Mouse (Mus musculus) midbrain, embryonic 10.5 days (tissue): Measurements from ENCODE around the gene Tsen54. TPM values are rescaled to one million over a fixed set of nuclear protein-coding genes. Genes with fewer than 3 reads are reported as not detected.

ENCODE experiments used
- DNase-seq: peaks from one replicate; pipeline ENCODE4 v3.0.0-alpha.2; 2017; ENCODE audit warnings: low spot score
- H3K27ac ChIP-seq: fragments of 300-500 bp; sonication (generic); replicated peaks from 2 replicates; pipeline ENCODE4 v1.5.1; 2016; ENCODE audit warnings: mild to moderate bottlenecking
- H3K27me3 ChIP-seq: fragments of 300-500 bp; sonication (generic); 2 replicates; pipeline ENCODE4 v1.6.1; 2016; ENCODE audit warnings: low read depth, mild to moderate bottlenecking; ENCODE audit not compliant: poor library complexity, severe bottlenecking
- H3K36me3 ChIP-seq: fragments of 300-500 bp; sonication (generic); 2 replicates; pipeline ENCODE4 v1.6.1; 2016; ENCODE audit warnings: mild to moderate bottlenecking, moderate library complexity
- H3K4me1 ChIP-seq: fragments of 300-500 bp; sonication (generic); 2 replicates; pipeline ENCODE4 v1.6.1; 2016
- H3K4me3 ChIP-seq: fragments of 300-500 bp; sonication (generic); 2 replicates; pipeline ENCODE4 v1.5.1; 2016; ENCODE audit warnings: mild to moderate bottlenecking, moderate library complexity
- H3K9me3 ChIP-seq: fragments of 300-500 bp; sonication (generic); replicated peaks from 2 replicates; pipeline ENCODE4 v1.6.1; 2016; ENCODE audit warnings: mild to moderate bottlenecking
- WGBS: fragments of 180-500 bp; shearing (Covaris S2); methylation state at CpG from one replicate; pipeline ENCODE4 v1.1.7; 2016; 5-methylcytosine and 5-hydroxymethylcytosine counted together
- polyA plus RNA-seq: library from polyadenylated mRNA; unstranded; fragments of >200 nt; fragmentation: Nextera tagmentation; extraction: Ambion mirVana; gene quantifications from 2 replicates; pipeline ENCODE4 v1.2.1, GENCODE M21; 2016

Tsen54 gene
- polyA plus RNA-seq = 35.3 and 39.7 TPM in 2 replicates

DNA sequence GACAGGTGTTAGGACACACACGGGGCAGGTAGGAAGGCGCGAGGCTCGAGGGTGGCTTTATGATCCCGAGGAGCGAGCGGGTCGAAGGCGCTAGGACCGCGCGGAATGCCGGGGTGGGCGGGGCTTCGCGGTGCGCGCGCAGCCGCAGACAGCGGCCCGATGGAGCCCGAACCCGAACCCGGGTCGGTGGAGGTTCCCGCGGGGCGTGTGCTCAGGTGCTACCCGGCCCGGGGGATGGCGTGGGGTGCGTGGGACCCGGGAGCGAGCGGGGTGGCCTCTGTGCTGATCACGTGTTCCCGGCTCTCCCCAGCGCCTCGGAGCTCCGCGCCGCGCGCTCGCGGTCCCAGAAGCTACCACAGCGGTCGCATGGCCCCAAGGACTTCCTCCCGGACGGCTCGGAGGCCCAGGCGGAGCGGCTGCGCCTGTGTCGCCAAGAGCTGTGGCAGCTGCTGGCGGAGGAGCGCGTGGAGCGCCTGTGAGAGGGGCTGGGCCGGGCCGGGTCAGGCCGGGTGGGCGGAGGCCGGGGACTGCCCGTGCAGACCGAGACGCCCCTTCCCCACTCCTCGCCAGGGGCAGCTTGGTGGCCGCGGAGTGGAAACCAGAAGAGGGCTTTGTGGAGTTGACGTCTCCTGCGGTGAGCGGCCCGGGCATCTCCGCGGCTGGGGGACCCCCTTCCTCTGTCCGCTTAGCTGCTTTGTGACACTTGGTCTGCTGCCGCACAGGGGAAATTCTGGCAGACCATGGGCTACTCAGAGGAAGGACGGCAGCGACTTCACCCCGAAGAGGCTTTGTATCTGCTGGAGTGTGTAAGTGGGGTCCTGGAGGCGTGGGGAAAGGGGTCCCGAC, at the start of gene Tsen54:
Tsen54 (plus strand) TSS at position 120 of the 846 bp plus-strand sequence.
- Histone ChIP-seq H3K4me3 (peak within 1 kb of the TSS; percentile 90), H3K4me1 (peaks cover 53% of the 10 kb centered on the region), H3K27me3 (no peaks in the 10 kb centered on the region), H3K27ac (peak within 1 kb of the TSS; percentile 90), H3K9me3 (no peaks in the 10 kb centered on the region), H3K36me3 (peaks cover 56% of the 10 kb centered on the region)
- under 1% methylated on average over 84 of the region's 84 CpGs for WGBS
- peak; percentile 88 for DNase-seq

DNA sequence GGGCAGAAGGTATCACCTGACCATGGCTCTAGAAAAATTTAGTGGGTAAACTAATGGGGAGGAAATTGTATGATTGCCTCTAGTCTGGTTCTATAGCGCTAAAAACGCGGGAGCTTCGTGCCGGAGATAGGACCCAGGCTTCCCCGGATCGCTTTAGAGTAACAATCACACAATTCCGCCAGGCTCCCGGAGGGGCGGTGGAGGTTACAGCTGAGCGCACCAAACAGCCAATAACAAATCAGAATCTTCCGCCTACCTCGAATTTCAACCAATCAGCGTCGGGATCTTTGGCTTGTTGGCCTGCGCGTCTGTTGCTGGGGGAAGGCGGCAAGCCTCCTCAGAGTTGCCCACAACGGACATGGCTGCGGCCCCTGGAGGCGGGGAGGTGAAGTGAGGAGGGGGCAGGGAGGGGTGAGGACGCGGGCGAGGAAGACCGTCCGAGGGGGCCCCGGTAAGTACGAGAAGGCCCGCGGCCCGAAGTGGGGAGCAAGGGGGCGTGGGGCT, 49.4 kb upstream of the Tsen54 start, which contains the start of gene Tmem94:
Tmem94 (plus strand) TSS at position 331 of the 504 bp plus-strand sequence.
- Histone ChIP-seq H3K4me3 (peak within 1 kb of the TSS; percentile 77), H3K9me3 (0 out of 2 replicates have a peak, but pooled peaks cover 7% of the 10 kb centered on the region), H3K36me3 (peaks cover 18% of the 10 kb centered on the region), H3K27me3 (no peaks in the 10 kb centered on the region), H3K4me1 (peaks cover 38% of the 10 kb centered on the region), H3K27ac (peak within 1 kb of the TSS; percentile 99)
- under 1% methylated on average over 32 of the region's 32 CpGs for WGBS
- peak; percentile 98 for DNase-seq

DNA sequence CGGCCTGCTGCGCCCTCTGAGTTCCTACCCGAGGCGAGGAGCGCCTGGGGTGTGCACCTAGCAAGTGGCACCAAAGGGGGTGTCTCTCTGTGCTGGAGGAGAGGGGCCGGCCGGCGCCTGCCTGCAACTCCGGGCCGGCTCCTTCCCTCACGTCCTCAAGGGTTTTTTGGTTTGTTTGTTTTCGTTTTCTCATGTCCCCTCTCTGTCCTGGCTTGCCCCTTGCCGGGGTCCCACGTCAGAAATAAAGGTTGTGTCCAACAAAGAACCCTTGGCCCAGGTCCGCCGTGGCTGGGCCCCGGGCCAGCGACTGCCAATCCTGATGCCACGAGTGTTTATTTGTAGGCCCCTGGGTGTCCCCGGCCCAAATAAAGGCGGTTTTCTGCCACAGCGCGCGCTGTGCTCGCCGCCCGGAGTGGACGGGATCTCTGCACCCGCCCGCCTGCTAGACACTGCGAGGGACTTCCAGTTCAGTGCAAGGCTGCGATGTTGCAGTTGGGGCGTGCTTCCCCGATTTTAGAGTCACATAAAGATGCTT, 48.9 kb upstream of the Tsen54 start:
- Histone ChIP-seq H3K27me3 (no peaks in the 10 kb centered on the region), H3K9me3 (0 out of 2 replicates have a peak, but pooled peaks cover 7% of the 10 kb centered on the region), H3K4me1 (peaks cover 41% of the 10 kb centered on the region), H3K36me3 (peaks cover 23% of the 10 kb centered on the region), H3K27ac (peak overlapping the region; percentile 99), H3K4me3 (peak overlapping the region; percentile 77)
- under 1% methylated on average over 34 of the region's 34 CpGs for WGBS
- peak; percentile 63 for DNase-seq

DNA sequence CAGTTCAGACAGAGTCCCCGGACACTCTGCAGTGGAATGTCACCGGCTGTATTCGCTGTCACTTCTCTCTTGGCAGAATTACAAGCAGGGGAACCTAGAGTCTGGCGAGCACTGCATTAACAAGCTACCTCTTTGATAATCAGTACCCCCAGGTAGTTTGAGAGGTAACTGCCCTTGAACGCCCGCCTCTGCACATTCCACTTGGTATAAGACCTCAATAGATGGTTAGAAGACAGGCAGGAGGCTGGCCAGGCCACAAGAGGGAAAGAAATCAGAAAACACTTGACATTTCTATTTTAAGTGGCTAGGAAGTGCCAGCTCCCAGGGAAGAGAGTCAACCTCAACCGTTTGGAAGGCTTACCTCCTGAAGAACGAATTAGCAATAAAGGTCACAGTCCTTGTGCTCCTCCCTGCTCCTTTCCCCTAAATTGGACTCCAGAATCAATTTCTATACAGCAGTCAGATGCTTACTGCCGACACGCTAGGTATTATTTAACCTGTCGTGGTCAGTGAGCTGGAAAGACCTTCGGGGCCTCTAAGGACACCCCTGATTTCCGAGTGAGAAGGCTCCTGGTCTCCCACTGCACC, 48.1 kb upstream of the Tsen54 start:
- peak overlapping the region; percentile 77 for H3K4me3 ChIP-seq
- no peak for DNase-seq
- H3K4me1 ChIP-seq = peaks cover 41% of the 10 kb centered on the region
- H3K36me3 ChIP-seq = peaks cover 23% of the 10 kb centered on the region
- H3K27ac ChIP-seq = peak overlapping the region; percentile 99
- no peaks in the 10 kb centered on the region for H3K27me3 ChIP-seq
- 56% methylated on average over 13 of the region's 13 CpGs for WGBS
- H3K9me3 ChIP-seq = 0 out of 2 replicates have a peak, but pooled peaks cover 7% of the 10 kb centered on the region

DNA sequence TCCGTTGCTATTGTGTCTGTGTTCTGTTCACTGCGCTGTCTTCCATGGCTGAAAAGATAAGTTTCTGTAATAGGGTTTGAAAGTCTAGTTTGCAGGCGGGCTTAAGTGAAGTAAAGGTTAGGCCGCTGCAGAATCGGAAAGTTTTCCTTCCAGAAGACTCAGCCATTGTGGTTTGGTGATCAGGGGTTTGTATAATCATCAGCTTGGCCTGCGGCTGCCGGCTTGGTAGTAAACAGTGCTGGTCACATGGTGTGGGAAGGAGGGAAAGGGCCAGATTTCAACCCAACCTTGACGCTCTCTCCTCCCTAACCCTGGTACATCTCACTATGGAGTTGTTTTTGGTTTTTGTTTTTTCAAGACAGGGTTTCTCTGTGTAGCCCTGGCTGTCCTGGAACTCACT, 47.5 kb upstream of the Tsen54 start:
- no peak for DNase-seq
- Histone ChIP-seq H3K9me3 (0 out of 2 replicates have a peak, but pooled peaks cover 6% of the 10 kb centered on the region), H3K27ac (peak overlapping the region; percentile 99), H3K4me1 (peaks cover 41% of the 10 kb centered on the region), H3K4me3 (peak overlapping the region; percentile 77), H3K36me3 (peaks cover 26% of the 10 kb centered on the region), H3K27me3 (no peaks in the 10 kb centered on the region)
- 92% methylated on average over 8 of the region's 8 CpGs for WGBS

DNA sequence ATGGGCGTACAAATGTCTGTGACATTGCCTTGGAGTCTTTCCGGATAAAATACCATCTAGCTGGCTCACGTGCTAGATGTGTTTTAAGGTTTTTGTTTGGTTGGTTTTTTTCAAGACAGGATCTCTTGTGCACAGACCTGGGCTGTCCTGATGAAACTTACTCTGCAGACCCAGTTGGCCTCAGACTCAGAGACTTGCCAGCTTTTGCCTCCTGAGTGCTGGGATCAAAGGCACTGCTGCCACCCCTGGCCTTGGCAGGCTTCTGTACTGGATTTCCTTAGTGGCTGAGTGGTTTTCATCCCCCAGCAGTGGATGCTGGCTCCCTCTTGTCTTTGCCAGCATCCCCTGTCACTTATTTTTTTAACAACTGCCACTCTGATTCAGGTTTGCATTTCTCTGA, 45.6 kb upstream of the Tsen54 start:
- peaks cover 44% of the 10 kb centered on the region for H3K4me1 ChIP-seq
- 94% methylated on average over 3 of the region's 3 CpGs for WGBS
- no peak overlapping the region for H3K4me3 ChIP-seq
- peaks cover 37% of the 10 kb centered on the region for H3K36me3 ChIP-seq
- H3K27me3 ChIP-seq = no peaks in the 10 kb centered on the region
- H3K9me3 ChIP-seq = peaks cover 4% of the 10 kb centered on the region; the same call in 1 of the 2 replicates
- no peak for DNase-seq
- peak overlapping the region; percentile 64; the same call in 1 of the 2 replicates for H3K27ac ChIP-seq

DNA sequence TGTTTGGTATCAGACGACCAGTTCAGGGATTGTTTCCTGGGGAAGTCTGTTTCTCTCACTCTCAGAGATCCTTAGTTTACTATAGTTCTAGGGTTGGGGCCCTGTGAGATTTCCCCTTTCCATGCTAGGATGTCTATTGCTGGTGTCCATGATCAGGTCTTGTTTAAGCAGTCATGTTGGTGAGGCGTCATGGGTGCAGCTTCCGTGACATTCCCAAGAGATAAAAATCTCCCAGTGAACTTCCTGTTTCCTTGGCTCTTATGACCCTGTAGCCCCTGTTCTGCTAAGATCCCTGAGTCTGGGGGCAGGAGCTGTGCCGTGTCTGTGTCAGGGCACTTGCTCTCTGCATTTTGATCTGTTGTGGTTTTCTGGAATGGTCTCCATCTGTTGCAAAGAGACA, 39.9 kb upstream of the Tsen54 start:
- H3K4me3 ChIP-seq = no peak overlapping the region
- WGBS = 72% methylated on average over 4 of the region's 4 CpGs
- peaks cover 29% of the 10 kb centered on the region for H3K36me3 ChIP-seq
- no peak overlapping the region for H3K27ac ChIP-seq
- H3K4me1 ChIP-seq = peaks cover 64% of the 10 kb centered on the region
- DNase-seq = no peak
- 0 out of 2 replicates have a peak, but pooled peaks cover 12% of the 10 kb centered on the region for H3K27me3 ChIP-seq
- no peaks in the 10 kb centered on the region; the same call in 1 of the 2 replicates for H3K9me3 ChIP-seq

DNA sequence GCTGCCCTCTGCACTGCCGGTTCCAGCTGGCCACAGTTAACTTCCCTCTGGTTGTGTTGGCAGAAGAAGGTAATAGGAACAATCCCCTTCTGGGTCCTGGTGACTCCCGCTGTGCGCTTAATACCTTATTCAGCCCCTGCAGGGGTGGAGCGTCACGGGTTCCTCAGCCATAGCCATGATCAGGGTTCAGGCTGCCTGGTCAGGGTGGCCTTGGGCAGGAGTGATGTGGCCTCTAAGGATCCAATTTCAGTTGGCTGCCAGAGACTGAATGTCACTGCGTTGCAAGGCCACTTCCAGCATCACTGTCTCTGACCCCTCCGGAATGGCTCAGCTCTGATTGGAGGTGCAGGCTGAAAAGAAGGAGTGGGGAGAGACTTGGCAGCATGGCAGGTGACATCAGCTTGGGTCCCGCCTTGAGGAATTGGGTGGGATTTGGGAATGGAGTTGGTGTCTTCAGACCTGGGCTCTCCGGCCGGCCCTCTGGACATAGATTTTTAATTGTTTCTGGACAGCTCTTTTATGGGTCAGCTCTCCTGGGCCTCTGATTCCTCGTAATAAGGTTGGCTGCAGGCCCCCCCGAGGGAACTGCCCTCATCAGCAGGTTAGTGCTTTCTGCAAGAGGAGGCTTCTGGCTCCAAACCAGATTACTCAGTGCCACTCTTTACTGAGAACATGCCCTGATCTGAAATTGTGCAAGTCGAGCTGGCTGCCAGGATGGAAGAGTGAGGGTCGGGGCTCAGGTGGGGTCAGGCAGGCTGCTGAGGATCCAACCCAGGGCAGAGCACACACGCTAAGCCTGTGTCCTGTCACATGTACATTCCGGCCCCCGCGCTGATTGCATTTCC, 38.5 kb upstream of the Tsen54 start:
- Histone ChIP-seq H3K27ac (peak overlapping the region; percentile 75), H3K27me3 (0 out of 2 replicates have a peak, but pooled peaks cover 12% of the 10 kb centered on the region), H3K4me1 (peaks cover 69% of the 10 kb centered on the region), H3K4me3 (peak overlapping the region; percentile 0; the same call in 1 of the 2 replicates), H3K36me3 (peaks cover 20% of the 10 kb centered on the region), H3K9me3 (no peaks in the 10 kb centered on the region; the same call in 1 of the 2 replicates)
- no peak for DNase-seq
- 41% methylated on average over 18 of the region's 18 CpGs for WGBS

DNA sequence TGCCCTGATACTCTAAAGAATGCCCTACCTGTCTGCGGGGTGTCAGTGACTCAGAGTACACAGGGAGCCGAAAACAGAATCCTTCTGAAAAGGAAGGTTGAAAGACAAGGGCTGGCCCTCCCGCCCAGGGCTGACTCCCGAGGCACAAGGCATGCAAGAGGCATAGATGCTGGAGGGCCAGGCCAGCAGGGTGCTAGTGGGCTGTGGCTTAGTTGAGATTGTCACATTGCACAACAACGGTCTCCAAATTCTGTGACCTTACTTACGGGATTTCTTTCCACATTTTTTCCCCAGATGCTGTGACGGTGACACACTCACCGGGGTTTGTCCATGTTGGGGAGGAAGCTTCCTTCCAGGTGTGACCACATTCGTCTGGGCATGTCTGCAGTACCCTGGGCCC, 37.6 kb upstream of the Tsen54 start:
- 40% methylated on average over 9 of the region's 9 CpGs for WGBS
- Histone ChIP-seq H3K36me3 (peaks cover 17% of the 10 kb centered on the region), H3K27ac (peak overlapping the region; percentile 75), H3K9me3 (no peaks in the 10 kb centered on the region; the same call in 1 of the 2 replicates), H3K27me3 (0 out of 2 replicates have a peak, but pooled peaks cover 12% of the 10 kb centered on the region), H3K4me1 (peaks cover 78% of the 10 kb centered on the region), H3K4me3 (no peak overlapping the region)
- no peak for DNase-seq

DNA sequence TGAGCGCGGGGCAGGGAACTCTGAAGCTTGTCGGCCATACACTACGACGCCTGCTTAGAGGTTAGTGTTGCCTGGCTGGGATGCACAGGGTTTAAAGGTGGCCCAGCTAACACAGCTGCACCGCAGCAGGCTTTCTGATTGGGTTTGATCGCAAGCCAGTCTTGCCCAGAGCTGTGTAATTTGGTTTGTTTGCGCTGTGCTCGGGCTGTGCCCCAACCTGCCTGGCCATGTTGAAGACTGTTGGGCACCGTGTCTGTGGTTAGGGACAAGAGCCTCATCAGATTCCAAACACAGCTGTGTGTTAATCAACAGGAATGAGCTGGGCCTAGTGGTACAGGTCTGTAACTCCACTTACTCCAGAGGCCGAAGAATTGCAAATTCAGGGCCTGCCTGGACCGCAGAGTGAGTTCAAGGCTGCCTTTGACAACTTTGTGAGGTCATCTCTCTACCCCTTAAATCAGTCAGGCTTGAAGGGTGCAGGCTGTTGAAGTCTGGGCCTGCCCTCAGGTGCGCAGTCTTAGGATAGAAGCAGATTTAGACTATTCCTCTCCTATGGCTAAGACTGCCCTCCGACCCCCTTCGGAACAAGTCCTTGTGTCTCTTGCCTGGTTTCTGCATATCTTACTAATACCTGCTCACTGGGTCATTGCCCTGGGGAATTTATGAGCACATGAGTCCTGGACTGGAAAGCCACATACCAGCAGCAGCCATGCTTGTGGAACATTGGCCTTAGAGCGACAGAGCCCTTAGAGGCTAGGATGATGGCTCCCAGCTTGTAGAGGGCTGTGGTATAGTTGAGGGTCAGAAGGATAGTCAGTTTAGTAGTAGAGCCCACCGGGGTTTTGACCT, 36.8 kb upstream of the Tsen54 start:
- no peak overlapping the region for H3K4me3 ChIP-seq
- peak; percentile 12 for DNase-seq
- 0 out of 2 replicates have a peak, but pooled peaks cover 12% of the 10 kb centered on the region for H3K27me3 ChIP-seq
- peaks cover 85% of the 10 kb centered on the region for H3K4me1 ChIP-seq
- peak overlapping the region; percentile 75 for H3K27ac ChIP-seq
- 80% methylated on average over 17 of the region's 17 CpGs for WGBS
- H3K9me3 ChIP-seq = no peaks in the 10 kb centered on the region; the same call in 1 of the 2 replicates
- H3K36me3 ChIP-seq = peaks cover 12% of the 10 kb centered on the region

DNA sequence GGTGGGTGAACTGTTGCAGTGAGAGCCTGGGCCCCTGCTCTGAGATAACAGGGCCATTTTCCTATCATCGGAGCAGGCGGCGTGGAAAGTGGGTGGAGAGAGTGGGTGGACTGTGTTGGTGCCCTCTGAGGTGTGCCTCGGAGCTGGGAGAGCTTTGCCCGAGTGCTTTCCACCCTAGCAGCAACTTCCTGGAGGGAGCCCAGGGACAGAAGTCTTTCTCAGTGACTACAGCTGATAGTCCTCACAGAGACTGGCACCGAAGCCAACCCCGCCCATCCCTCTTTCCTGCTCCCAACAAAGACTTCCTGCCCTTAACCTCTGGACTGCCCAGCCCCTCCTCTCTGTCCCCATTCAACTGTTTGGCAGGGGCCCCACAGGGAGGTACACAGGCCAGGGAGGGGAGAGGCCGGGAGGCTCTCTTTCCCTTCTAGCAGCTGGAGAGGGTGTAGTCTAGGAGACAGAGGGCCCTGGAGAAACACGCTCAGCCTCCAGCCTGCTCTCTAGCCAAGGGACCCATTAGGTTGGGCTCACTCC, 35.4 kb upstream of the Tsen54 start:
- Histone ChIP-seq H3K9me3 (no peaks in the 10 kb centered on the region), H3K36me3 (peaks cover 6% of the 10 kb centered on the region; the same call in 1 of the 2 replicates), H3K27ac (peak overlapping the region; percentile 92), H3K4me3 (peak overlapping the region; percentile 48), H3K27me3 (0 out of 2 replicates have a peak, but pooled peaks cover 12% of the 10 kb centered on the region), H3K4me1 (peaks cover 94% of the 10 kb centered on the region)
- whole genome bisulfite sequencing = 7% methylated on average over 9 of the region's 9 CpGs
- DNase-seq = peak; percentile 90
